Mouse (Mus musculus) limb, embryonic 10.5 days (tissue): ENCODE measurements around the gene Eif4enif1. TPM values are rescaled to one million over a fixed set of nuclear protein-coding genes. Genes with fewer than 3 reads are reported as not detected.
"Not testable (repeated sequence)": the region's sequence is repeated elsewhere in the genome, so short reads cannot be mapped to it uniquely, and the experiment has no call there.

Source experiments
- DNase-seq: peaks from one replicate; pipeline ENCODE4 v3.0.0-alpha.2; 2017; ENCODE audit warnings: low spot score
- H3K27ac ChIP-seq: fragments of 300-500 bp; sonication (generic); 2 replicates; pipeline ENCODE4 v1.5.1; 2016; ENCODE audit warnings: mild to moderate bottlenecking
- H3K27me3 ChIP-seq: fragments of 300-500 bp; sonication (generic); 2 replicates; pipeline ENCODE4 v1.6.1; 2016; ENCODE audit warnings: low read depth, mild to moderate bottlenecking; ENCODE audit not compliant: poor library complexity, severe bottlenecking
- H3K36me3 ChIP-seq: fragments of 300-500 bp; sonication (generic); 2 replicates; pipeline ENCODE4 v1.6.1; 2016; ENCODE audit warnings: mild to moderate bottlenecking, moderate library complexity
- H3K4me1 ChIP-seq: fragments of 300-500 bp; sonication (generic); 2 replicates; pipeline ENCODE4 v1.6.1; 2016
- H3K4me3 ChIP-seq: fragments of 300-500 bp; sonication (generic); 2 replicates; pipeline ENCODE4 v1.5.1; 2016; ENCODE audit warnings: mild to moderate bottlenecking, moderate library complexity
- H3K9me3 ChIP-seq: fragments of 300-500 bp; sonication (generic); replicated peaks from 2 replicates; pipeline ENCODE4 v1.6.1; 2016; ENCODE audit warnings: mild to moderate bottlenecking
- WGBS: fragments of 180-500 bp; shearing (Covaris S2); methylation state at CpG from one replicate; pipeline ENCODE4 v1.1.7; 2016; 5-methylcytosine and 5-hydroxymethylcytosine counted together
- polyA plus RNA-seq: library from polyadenylated mRNA; unstranded; fragments of >200 nt; fragmentation: Nextera tagmentation; extraction: Ambion mirVana; gene quantifications from 2 replicates; pipeline ENCODE4 v1.2.1, GENCODE M21; 2016

The Eif4enif1 gene
- polyA plus RNA-seq, 1 experiment from 2014 or later, result 74.1 TPM

DNA sequence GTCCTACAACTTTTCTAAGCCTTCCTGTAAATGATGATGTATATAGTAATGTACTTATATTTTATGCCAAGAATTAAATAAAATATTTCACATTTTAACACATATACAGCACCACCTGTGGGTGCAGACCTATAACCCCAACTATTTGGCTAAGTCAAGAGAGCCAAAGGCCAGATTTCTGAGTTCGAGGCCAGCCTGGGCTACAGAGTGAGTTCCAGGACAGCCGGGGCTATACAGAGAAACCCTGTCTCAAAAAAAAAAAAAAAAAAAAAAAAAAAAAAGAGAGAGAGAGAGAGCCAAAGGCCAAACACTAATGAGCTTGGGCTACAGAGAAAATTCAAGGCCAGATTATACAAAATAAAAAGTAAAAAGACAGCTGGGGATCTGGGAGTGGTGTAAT lies 33.1 kb upstream of the Eif4enif1 start:
- not testable (repeated sequence) for H3K36me3 ChIP-seq, H3K27ac ChIP-seq, H3K4me3 ChIP-seq, H3K4me1 ChIP-seq, DNase-seq, H3K27me3 ChIP-seq
- 82% methylated on average over 2 of the region's 2 CpGs for WGBS
- H3K9me3 ChIP-seq, result peaks cover 13% of the 10 kb centered on the region

DNA sequence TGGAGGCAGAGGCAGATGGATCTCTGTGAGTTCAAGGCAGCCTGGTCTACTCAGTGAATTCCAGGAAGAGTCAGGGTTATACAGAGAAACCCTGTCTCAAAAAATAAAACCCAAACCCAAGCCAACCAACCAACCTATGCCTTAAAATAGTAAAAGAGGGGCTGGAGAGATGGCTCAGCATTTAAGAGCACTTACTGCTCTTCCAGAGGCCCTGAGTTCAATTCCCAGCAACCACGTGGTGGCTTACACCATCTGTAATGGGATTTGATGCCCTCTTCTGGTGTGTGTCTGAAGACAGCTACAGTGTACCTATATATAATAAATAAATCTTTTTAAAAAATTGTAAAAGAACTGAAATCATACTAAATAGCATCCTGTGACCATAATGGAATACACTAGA lies 30.3 kb upstream of the Eif4enif1 start:
- not testable (repeated sequence) for DNase-seq, H3K4me3 ChIP-seq, H3K27ac ChIP-seq, H3K4me1 ChIP-seq, H3K36me3 ChIP-seq, H3K27me3 ChIP-seq
- WGBS, result 71% methylated on average over 1 of the region's 1 CpGs
- H3K9me3 ChIP-seq, result peaks cover 12% of the 10 kb centered on the region

DNA sequence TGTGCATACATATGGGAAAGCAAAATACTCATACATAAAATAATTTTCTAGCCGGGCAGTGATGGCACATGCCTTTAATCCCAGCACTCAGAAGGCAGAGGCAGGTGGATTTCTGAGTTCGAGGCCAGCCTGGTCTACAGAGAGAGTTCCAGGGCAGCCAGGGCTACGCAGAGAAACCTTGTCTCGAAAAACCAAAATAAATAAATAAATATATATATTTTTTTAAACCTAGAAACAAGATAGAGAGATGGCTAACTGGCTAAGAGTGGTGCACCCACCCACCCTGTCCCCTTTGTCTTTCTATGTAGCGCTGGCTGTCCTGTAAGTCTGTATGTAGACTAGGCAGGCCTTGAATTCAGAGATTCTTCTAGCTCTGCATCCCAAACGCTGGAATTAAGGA lies 29.7 kb upstream of the Eif4enif1 start:
- peaks cover 12% of the 10 kb centered on the region for H3K9me3 ChIP-seq
- not testable (repeated sequence) for H3K27me3 ChIP-seq, DNase-seq, H3K4me3 ChIP-seq, H3K36me3 ChIP-seq, H3K4me1 ChIP-seq, H3K27ac ChIP-seq
- 61% methylated on average over 5 of the region's 6 CpGs for WGBS

DNA sequence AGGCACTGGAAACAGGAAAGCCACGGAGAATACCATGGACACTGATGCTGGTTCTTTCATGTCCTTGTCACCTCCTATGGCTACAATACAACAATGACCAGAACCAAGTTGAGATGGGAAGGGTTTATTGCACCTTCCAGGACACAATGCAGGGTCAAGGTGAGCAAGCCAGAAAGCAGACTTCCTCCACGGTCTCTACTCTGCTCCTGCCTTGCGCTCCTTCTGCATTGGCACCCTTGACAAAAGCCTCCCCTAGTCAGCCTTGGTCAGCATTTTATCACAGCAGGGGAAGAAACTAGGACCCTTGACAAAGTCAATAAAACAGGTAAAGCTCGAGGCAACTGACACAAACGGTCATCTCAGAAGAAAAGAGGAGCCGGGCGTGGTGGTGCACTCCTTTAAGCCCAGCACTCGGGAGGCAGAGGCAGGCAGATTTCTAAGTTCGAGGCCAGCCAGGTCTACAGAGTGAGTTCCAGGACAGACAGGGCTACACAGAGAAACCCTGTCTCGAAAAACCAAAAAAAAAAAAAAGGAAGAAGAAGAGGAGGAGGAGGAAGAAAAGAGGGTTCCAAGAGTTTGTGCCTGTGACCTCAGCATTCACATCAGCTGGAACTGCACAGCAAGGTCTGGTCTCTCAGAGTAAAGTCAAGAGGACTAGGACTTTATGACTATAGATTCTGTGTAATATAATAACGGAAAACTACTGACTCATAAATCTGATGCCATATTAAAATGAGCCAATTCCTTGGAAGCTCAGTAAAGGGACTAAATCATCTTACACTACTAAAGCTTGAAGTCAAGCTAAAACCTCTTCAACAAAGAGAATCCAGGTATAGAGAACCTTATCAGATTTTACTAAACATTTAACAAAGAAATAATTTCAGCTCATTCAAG lies 28.5 kb upstream of the Eif4enif1 start:
- H3K4me1 ChIP-seq, H3K4me3 ChIP-seq, H3K9me3 ChIP-seq, H3K27me3 ChIP-seq, H3K27ac ChIP-seq, H3K36me3 ChIP-seq: not testable (repeated sequence)
- DNase-seq, result peak; percentile 55
- WGBS, result 87% methylated on average over 11 of the region's 11 CpGs

DNA sequence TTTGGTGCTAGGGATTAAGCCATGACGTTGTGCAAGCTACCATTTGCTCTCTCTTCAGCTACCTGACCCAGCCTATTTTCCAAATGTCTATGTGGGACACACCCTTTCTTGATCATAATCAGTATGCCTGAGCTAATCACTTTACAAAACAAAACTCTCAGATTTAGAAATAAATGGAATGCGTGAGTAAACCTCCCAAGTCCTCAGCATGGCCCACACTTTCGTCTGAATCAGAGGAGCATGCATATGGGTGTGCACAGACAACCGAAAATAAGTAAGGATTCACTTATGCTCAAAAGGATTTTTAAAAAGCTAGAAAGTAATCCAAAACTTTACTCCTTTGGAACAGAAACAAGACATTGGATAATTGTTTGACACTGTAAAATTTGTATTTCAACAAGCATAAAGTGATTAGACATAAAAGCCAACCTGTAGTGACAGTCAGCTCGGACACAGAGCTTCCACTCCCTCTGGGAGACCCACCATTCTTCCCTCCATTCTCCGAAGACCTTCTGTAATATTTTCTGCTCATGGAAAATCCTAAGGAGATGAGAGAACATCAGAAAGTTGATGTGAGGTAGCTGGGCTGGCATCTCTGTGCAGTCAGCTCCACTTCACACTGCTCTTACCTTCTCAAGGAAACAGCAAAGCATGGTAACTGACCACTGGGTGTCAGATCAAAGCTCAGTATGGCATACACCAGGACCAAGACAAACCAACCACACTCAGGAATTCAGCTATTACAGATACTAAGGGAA lies 23.0 kb upstream of the Eif4enif1 start:
- H3K27me3 ChIP-seq, H3K27ac ChIP-seq, H3K9me3 ChIP-seq, H3K4me3 ChIP-seq, DNase-seq, H3K4me1 ChIP-seq, H3K36me3 ChIP-seq: not testable (repeated sequence)
- 89% methylated on average over 6 of the region's 6 CpGs for WGBS

DNA sequence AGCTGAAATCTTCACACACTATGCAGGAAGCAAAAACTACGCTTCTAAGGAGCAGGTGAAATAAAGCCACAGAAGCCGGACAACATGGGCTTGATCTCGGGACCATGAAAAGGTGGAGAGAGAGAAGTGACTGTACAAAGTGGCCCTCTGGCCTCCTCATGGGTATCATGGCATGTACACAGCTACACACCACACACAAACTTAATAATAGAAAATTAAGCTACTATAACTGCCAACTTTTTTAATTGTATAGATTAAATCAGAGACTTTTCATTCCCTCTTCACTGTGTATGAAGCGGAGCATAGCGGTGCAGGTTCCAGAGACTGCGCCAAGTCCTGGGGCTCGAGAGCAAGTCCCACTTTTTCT lies 22.5 kb upstream of the Eif4enif1 start:
- not testable (repeated sequence) for H3K27me3 ChIP-seq, H3K9me3 ChIP-seq, H3K4me3 ChIP-seq, H3K36me3 ChIP-seq, H3K4me1 ChIP-seq, H3K27ac ChIP-seq, DNase-seq
- 87% methylated on average over 7 of the region's 7 CpGs for WGBS

DNA sequence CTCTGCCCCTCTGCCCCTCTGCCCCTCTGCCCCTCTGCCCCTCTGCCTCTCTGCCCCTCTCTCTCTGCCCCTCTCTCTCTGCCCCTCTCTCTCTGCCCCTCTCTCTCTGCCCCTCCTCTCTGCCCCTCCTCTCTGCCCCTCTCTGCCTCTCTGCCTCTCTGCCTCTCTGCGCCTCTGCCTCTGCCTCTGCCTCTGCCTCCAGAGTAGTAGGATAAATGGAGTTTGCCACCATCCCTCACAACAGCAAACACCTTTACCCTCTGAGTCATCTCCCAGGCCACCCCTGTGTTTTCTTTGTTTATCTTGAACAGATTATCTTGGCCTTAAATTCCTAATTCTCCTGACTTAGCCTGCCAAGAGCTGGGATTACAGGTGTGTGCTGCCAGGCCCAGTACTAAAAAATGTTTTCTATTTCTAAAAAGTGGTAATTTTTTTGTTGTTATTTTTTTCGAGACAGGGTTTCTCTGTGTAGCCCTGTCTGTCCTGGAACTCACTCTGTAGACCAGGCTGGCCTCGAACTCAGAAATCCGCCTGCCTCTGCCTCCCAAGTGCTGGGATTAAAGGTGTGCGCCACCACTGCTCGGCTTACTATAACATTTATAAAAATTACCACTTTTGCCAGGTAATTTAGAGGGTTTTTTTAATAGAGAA lies 21.6 kb upstream of the Eif4enif1 start:
- H3K4me1 ChIP-seq, H3K9me3 ChIP-seq, H3K27ac ChIP-seq, H3K27me3 ChIP-seq, H3K4me3 ChIP-seq, DNase-seq, H3K36me3 ChIP-seq: not testable (repeated sequence)
- 74% methylated on average over 6 of the region's 6 CpGs for WGBS

DNA sequence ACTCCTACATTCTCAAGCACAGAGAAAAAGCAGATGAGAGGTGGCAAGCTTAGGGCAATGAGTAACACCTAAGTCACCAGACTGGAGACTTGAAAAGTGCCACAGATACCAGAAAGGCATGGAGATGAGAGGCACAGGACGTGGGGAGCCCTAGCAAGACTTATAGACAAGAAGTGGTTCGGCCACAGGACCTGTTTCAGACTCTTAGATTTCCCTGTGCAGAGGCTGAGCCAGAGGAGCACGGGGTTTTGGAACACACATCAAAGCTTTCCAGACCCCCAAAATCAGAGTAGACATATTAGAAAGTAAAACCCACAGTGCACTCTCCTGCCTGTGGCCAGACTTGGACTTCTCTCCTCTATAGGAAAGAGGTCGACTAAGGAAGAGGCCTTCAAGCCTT lies 20.9 kb upstream of the Eif4enif1 start:
- 61% methylated on average over 4 of the region's 4 CpGs for WGBS

DNA sequence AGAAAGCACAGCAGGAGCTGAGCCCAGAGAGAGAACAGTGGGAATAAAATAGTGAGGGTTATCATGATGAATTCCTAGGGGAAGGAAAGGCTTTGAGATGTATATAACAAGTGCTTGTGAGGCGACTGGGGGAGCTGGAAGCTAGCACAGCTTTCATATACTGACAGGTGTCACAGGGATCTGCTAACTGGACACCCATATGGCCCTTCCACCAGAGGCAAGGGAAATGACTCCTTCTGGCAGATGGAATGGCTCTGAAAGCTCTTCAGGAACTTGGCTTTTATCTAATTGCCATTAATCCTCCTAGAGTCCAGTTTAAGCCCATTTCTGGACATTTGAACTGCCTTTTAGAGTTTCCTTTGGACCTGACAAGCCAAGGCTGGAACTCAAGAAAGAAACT lies 20.2 kb upstream of the Eif4enif1 start:
- H3K27ac ChIP-seq, H3K27me3 ChIP-seq, H3K36me3 ChIP-seq, DNase-seq, H3K4me3 ChIP-seq, H3K4me1 ChIP-seq, H3K9me3 ChIP-seq: not testable (repeated sequence)
- WGBS, result 62% methylated on average over 1 of the region's 1 CpGs

More for the DNA sequence above, 20.9 kb upstream of the Eif4enif1 start:
- not testable (repeated sequence) for H3K36me3 ChIP-seq, H3K4me1 ChIP-seq, H3K4me3 ChIP-seq, H3K27ac ChIP-seq, H3K9me3 ChIP-seq, H3K27me3 ChIP-seq
- peak; percentile 57 for DNase-seq

DNA sequence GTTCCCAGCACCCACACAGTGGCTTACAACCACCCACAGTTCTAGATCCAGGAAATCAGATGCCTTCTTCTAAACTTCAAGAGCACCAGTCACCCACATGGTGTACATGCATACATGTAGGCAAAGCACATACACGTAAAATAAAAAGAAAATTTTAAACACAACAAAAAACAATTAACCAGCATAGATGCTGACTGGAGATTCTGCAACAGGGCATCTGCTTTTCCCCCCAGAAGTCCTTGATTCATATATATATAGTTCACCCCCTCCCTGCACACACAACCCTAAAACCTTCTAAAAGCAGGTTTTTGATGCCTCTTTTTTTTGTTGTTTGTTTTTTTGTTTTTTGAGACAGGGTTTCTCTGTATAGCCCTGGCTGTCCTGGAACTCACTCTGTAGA lies 19.5 kb upstream of the Eif4enif1 start:
- WGBS, result 85% methylated on average over 1 of the region's 1 CpGs
- not testable (repeated sequence) for H3K9me3 ChIP-seq, DNase-seq, H3K4me3 ChIP-seq, H3K4me1 ChIP-seq, H3K36me3 ChIP-seq, H3K27me3 ChIP-seq, H3K27ac ChIP-seq

DNA sequence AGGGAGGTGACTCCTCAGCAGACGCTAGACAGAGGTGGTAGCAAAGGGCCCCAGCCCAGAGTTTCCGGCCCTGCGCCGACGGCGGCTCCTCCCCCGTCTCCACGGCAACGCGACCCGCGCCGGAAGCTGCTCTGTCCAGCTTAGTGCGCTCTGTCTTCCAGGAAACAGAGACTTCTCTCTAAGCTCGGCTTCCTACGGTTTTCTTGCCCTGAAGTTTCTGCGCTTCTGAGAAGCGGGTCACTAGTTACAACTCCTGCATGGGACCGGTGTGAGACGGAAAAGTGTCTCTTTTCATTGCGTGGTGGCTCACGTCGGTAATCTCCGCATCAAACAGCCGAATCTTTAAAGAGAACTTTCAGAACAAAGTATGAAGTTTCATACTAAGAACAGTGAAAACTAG lies 8.8 kb upstream of the Eif4enif1 start, which contains the start of gene Sfi1:
Sfi1 (minus strand) TSS at position 101 of the 400 bp plus-strand sequence.
- Histone ChIP-seq H3K36me3 (no peaks in the 10 kb centered on the region), H3K9me3 (no peaks in the 10 kb centered on the region), H3K27me3 (no peaks in the 10 kb centered on the region), H3K27ac (no peak within 1 kb of the TSS), H3K4me1 (no peaks in the 10 kb centered on the region), H3K4me3 (no peak within 1 kb of the TSS)
- WGBS, result 87% methylated on average over 25 of the region's 25 CpGs
- DNase-seq, result no peak

DNA sequence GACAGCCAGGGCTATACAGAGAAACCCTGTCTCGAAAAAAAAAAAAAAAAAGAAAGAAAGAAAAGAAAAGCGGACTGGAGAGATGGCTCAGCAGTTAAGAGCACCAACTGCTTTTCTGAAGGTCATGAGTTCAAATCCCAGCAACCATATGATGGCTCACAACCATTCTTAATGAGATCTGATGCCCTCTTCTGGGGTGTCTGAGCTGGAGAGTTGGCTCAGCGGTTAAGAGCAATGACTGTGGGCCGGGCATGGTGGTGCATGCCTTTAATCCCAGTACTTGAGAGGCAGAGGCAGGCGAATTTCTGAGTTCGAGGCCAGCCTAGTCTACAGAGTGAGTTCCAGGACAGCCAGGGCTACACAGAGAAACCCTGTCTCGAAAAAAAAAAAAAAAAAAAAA lies 1.6 kb upstream of the Eif4enif1 start:
- H3K27ac ChIP-seq, H3K9me3 ChIP-seq, H3K4me3 ChIP-seq, DNase-seq, H3K4me1 ChIP-seq, H3K27me3 ChIP-seq: not testable (repeated sequence)
- peaks cover 14% of the 10 kb centered on the region for H3K36me3 ChIP-seq
- 86% methylated on average over 6 of the region's 7 CpGs for WGBS
